8 mouse cellular contexts compared by ENCODE assay signal in genomic region chr19:37550101-37551039, GRCm38 (mm10). TPM values are rescaled to one million over a fixed set of nuclear protein-coding genes. Genes with fewer than 3 reads are reported as not detected.
DNase-seq lines count a peak whose midpoint lies in the region; ATAC-seq and TF ChIP-seq lines count a peak whose summit lies in the region.

Gene Exoc6, plus strand, starts transcription at chr19:37550418.

- H3K36me3 ChIP-seq in embryonic facial prominence, embryonic 13.5 days, result no peaks in the 10 kb centered on the region
- peaks cover 6% of the 10 kb centered on the region for H3K36me3 ChIP-seq in heart, adult 2 months (ENCODE audit: control insufficient read depth, insufficient read depth, low read length)
- no peaks in the 10 kb centered on the region for H3K36me3 ChIP-seq in limb, embryonic 14.5 days (ENCODE audit: control insufficient read depth, insufficient read depth, low read length)
- H3K36me3 ChIP-seq in midbrain, embryonic 16.5 days (ENCODE audit: control insufficient read depth, insufficient read depth, low read length), result no peaks in the 10 kb centered on the region
- H3K36me3 ChIP-seq in spleen, adult 2 months (ENCODE audit: control insufficient read depth, insufficient read depth, low read length), result peaks cover 1% of the 10 kb centered on the region; the same call in 1 of the 2 replicates

- TF ChIP-seq CTCF in heart, adult 2 months (IDR thresholded peaks at IDR 0.05), result peak; percentile 24; the same call in 1 of the 2 replicates
- no peak; the same call in 1 of the 2 replicates for TF ChIP-seq CTCF in spleen, adult 2 months (IDR thresholded peaks at IDR 0.05; ENCODE audit: extremely low read depth, insufficient read depth, insufficient read length, insufficient replicate concordance)

- H3K9ac ChIP-seq in embryonic facial prominence, embryonic 13.5 days, result peak within 1 kb of the TSS; percentile 73
- H3K9ac ChIP-seq in heart, adult 2 months (ENCODE audit: low read depth, low read length), result peak within 1 kb of the TSS; percentile 83
- H3K9ac ChIP-seq in limb, embryonic 14.5 days (ENCODE audit: low read depth, low read length, severe bottlenecking), result peak within 1 kb of the TSS; percentile 56
- H3K9ac ChIP-seq in midbrain, embryonic 16.5 days (ENCODE audit: low read depth, low read length), result peak within 1 kb of the TSS; percentile 86

- H3K4me2 ChIP-seq in embryonic facial prominence, embryonic 13.5 days, result peak within 1 kb of the TSS; percentile 99
- peak within 1 kb of the TSS; percentile 99 for H3K4me2 ChIP-seq in limb, embryonic 14.5 days (replicated peaks; ENCODE audit: low read depth, low read length, severe bottlenecking)
- peak within 1 kb of the TSS; percentile 92 for H3K4me2 ChIP-seq in midbrain, embryonic 16.5 days (ENCODE audit: low read length)

- intact Hi-C loops in heart, adult 2 months (cut with DNase I), result no loop called here

- no peaks in the 10 kb centered on the region for H3K9me3 ChIP-seq in embryonic facial prominence, embryonic 13.5 days
- no peaks in the 10 kb centered on the region for H3K9me3 ChIP-seq in limb, embryonic 14.5 days (ENCODE audit: control insufficient read depth, low read length)
- H3K9me3 ChIP-seq in midbrain, embryonic 16.5 days (replicated peaks; ENCODE audit: control insufficient read depth, low read length, poor library complexity, severe bottlenecking), result no peaks in the 10 kb centered on the region

- under 1% methylated on average over 80 of the region's 89 CpGs for WGBS in embryonic facial prominence, embryonic 13.5 days
- WGBS in heart, adult 2 months, result under 1% methylated on average over 73 of the region's 89 CpGs
- WGBS in limb, embryonic 14.5 days, result 2% methylated on average over 45 of the region's 89 CpGs
- under 1% methylated on average over 62 of the region's 89 CpGs for WGBS in midbrain, embryonic 16.5 days
- WGBS in spleen, adult 2 months, result 2% methylated on average over 82 of the region's 89 CpGs

- TF ChIP-seq POLR2A in heart, adult 2 months (IDR thresholded peaks at IDR 0.05; ENCODE audit: insufficient read depth, low read depth, low read length), result peak; percentile 72
- no peak for TF ChIP-seq POLR2A in limb, embryonic 14.5 days (IDR thresholded peaks at IDR 0.05; ENCODE audit: borderline replicate concordance, extremely low read depth, insufficient read depth, insufficient read length)
- peak; percentile 71 for TF ChIP-seq POLR2A in spleen, adult 2 months (IDR thresholded peaks at IDR 0.05; ENCODE audit: low read depth, low read length)

- no peak within 1 kb of the TSS for H3K27ac ChIP-seq in embryonic facial prominence, embryonic 13.5 days
- H3K27ac ChIP-seq in heart, adult 2 months, result peak within 1 kb of the TSS; percentile 99
- H3K27ac ChIP-seq in limb, embryonic 14.5 days (replicated peaks; ENCODE audit: low read depth, low read length), result no peak within 1 kb of the TSS
- H3K27ac ChIP-seq in midbrain, embryonic 16.5 days (ENCODE audit: low read length), result peak within 1 kb of the TSS; percentile 81
- peak within 1 kb of the TSS; percentile 99 for H3K27ac ChIP-seq in spleen, adult 2 months (ENCODE audit: insufficient read depth, low read length)

- H3K27me3 ChIP-seq in embryonic facial prominence, embryonic 13.5 days, result peaks cover 38% of the 10 kb centered on the region
- H3K27me3 ChIP-seq in heart, adult 2 months (ENCODE audit: control insufficient read depth, insufficient read depth, low read length), result no peaks in the 10 kb centered on the region
- H3K27me3 ChIP-seq in limb, embryonic 14.5 days (ENCODE audit: control insufficient read depth, insufficient read depth, low read length), result peaks cover 4% of the 10 kb centered on the region; the same call in 1 of the 2 replicates
- H3K27me3 ChIP-seq in midbrain, embryonic 16.5 days (ENCODE audit: control insufficient read depth, insufficient read depth, low read depth, low read length), result peaks cover 9% of the 10 kb centered on the region; the same call in 1 of the 2 replicates
- no peaks in the 10 kb centered on the region for H3K27me3 ChIP-seq in spleen, adult 2 months (ENCODE audit: control insufficient read depth, insufficient read depth, low read length)

- peak within 1 kb of the TSS; percentile 78 for H3K4me3 ChIP-seq in embryonic facial prominence, embryonic 13.5 days
- H3K4me3 ChIP-seq in heart, adult 2 months, result peak within 1 kb of the TSS; percentile 76
- peak within 1 kb of the TSS; percentile 58 for H3K4me3 ChIP-seq in limb, embryonic 14.5 days (replicated peaks; ENCODE audit: low read length)
- peak within 1 kb of the TSS; percentile 87 for H3K4me3 ChIP-seq in midbrain, embryonic 16.5 days (ENCODE audit: low read depth, low read length)
- H3K4me3 ChIP-seq in spleen, adult 2 months (ENCODE audit: extremely low read depth, insufficient read depth, insufficient read length), result peak within 1 kb of the TSS; percentile 99

- DNase-seq in 3134 (ENCODE audit: extremely low read depth, insufficient read length, low spot score), result peak; percentile 84
- DNase-seq in adrenal gland, postnatal 14 days, result peak; percentile 88
- peak; percentile 86 to 90 for DNase-seq in heart, adult 2 months
- peak; percentile 83 for DNase-seq in kidney, adult 8-10 months
- DNase-seq in limb, embryonic 14.5 days (ENCODE audit: low spot score), result peak; percentile 22
- peak; percentile 65 to 76 for DNase-seq in spleen, adult 2 months (ENCODE audit: low read depth in 1 of 2, low spot score in 2 of 2)

- TF ChIP-seq EP300 in heart, adult 2 months (IDR thresholded peaks at IDR 0.05; ENCODE audit: insufficient read depth, low read depth, low read length), result no peak

- ATAC-seq in embryonic facial prominence, embryonic 13.5 days (ENCODE audit: insufficient number of reproducible peaks, insufficient read depth, low FRiP score, low TSS enrichment, low read depth), result peak; percentile 74
- ATAC-seq in limb, embryonic 14.5 days (ENCODE audit: low FRiP score, low read depth), result peak; percentile 79
- peak; percentile 86 for ATAC-seq in midbrain, embryonic 16.5 days

- H3K79me2 ChIP-seq in heart, adult 2 months (replicated peaks; ENCODE audit: control insufficient read depth, insufficient read depth, low read length), result no peaks in the 10 kb centered on the region

- peaks cover 3% of the 10 kb centered on the region; the same call in 1 of the 2 replicates for H3K4me1 ChIP-seq in embryonic facial prominence, embryonic 13.5 days
- H3K4me1 ChIP-seq in heart, adult 2 months (ENCODE audit: control insufficient read depth, insufficient read depth, low read length), result peaks cover 3% of the 10 kb centered on the region
- H3K4me1 ChIP-seq in limb, embryonic 14.5 days (ENCODE audit: control insufficient read depth, insufficient read depth, low read length), result no peaks in the 10 kb centered on the region
- peaks cover 8% of the 10 kb centered on the region for H3K4me1 ChIP-seq in midbrain, embryonic 16.5 days (ENCODE audit: control insufficient read depth, insufficient read depth, low read length)
- peaks cover 11% of the 10 kb centered on the region; the same call in 1 of the 2 replicates for H3K4me1 ChIP-seq in spleen, adult 2 months (ENCODE audit: control insufficient read depth, insufficient read depth, insufficient read length)

RNA-seq across cellular contexts. Expression of gene Exoc6, which starts in this region (rescaled TPM):
- 22.5 and 26.9 TPM in 2 replicates for total RNA-seq in adrenal gland, postnatal 14 days (2021)
- polyA plus RNA-seq in embryonic facial prominence, embryonic 13.5 days (2015; fragmentation: Nextera tagmentation; extraction: Ambion mirVana), result 4.3 and 6.0 TPM in 2 replicates
- total RNA-seq in heart, adult 2 months (2021), result 10 to 100 TPM; 29.8 to 34.2 TPM
- 13.8 and 19.8 TPM in 2 replicates for polyA plus RNA-seq in heart, adult 2 months (2012; rRNA removed)
- 4.4 and 5.3 TPM in 2 replicates for polyA plus RNA-seq in limb, embryonic 14.5 days (2012; rRNA removed)
- polyA plus RNA-seq in limb, embryonic 14.5 days (2014; fragmentation: Nextera tagmentation; extraction: Ambion mirVana), result 8.8 and 9.0 TPM in 2 replicates
- polyA plus RNA-seq in midbrain, embryonic 16.5 days (2015; fragmentation: Nextera tagmentation; extraction: Ambion mirVana), result 26.0 and 27.8 TPM in 2 replicates
- 8.1 and 8.6 TPM in 2 replicates for polyA plus RNA-seq in spleen, adult 2 months (2012; rRNA removed)

Comparison
In these comparisons a context has a peak if more than half of its experiments do, and no peak if none do; other contexts are left out.
1. DNase-seq: peak in every context shown above with its lines; median percentile 88 in adrenal gland, postnatal 14 days; 88 in heart, adult 2 months; 84 in 3134; 83 in kidney, adult 8-10 months; 70 in spleen, adult 2 months; 22 in limb, embryonic 14.5 days.
2. H3K27ac ChIP-seq: peak in heart, adult 2 months (single experiment), midbrain, embryonic 16.5 days (single experiment) and spleen, adult 2 months (single experiment); none in embryonic facial prominence, embryonic 13.5 days (single experiment) and limb, embryonic 14.5 days (single experiment).
3. Peak in every context shown above with its lines, with median percentiles within 50 percentile points of each other: ATAC-seq, H3K4me2 ChIP-seq, H3K4me3 ChIP-seq and H3K9ac ChIP-seq.